Mouse (Mus musculus) forebrain, embryonic 12.5 days (tissue): ENCODE data around the gene Chka. TPM values are rescaled to one million over a fixed set of nuclear protein-coding genes. Genes with fewer than 3 reads are reported as not detected.

Source experiments
- ATAC-seq: fragments of 200-750 bp; cut with Nextera tagmentation; 2 replicates; pipeline ENCODE4 v1.8.0; 2017; ENCODE audit warnings: moderate TSS enrichment; ENCODE audit not compliant: low FRiP score
- H3K27ac ChIP-seq: fragments of 300-500 bp; sonication (generic); 2 replicates; pipeline ENCODE4 v1.5.1; 2016; ENCODE audit warnings: mild to moderate bottlenecking
- H3K27me3 ChIP-seq: fragments of 300-500 bp; sonication (generic); 2 replicates; pipeline ENCODE4 v1.6.1; 2016; ENCODE audit warnings: mild to moderate bottlenecking
- H3K36me3 ChIP-seq: fragments of 300-500 bp; sonication (generic); replicated peaks from 2 replicates; pipeline ENCODE4 v1.6.1; 2016; ENCODE audit warnings: mild to moderate bottlenecking
- H3K4me1 ChIP-seq: fragments of 300-500 bp; sonication (generic); 2 replicates; pipeline ENCODE4 v1.6.1; 2016
- H3K4me2 ChIP-seq: fragments of 300-500 bp; sonication (generic); 2 replicates; pipeline ENCODE4 v1.6.1; 2016; ENCODE audit warnings: mild to moderate bottlenecking, moderate library complexity
- H3K4me3 ChIP-seq: fragments of 300-500 bp; sonication (generic); replicated peaks from 2 replicates; pipeline ENCODE4 v1.5.1; 2016; ENCODE audit warnings: mild to moderate bottlenecking
- H3K9ac ChIP-seq: fragments of 300-500 bp; sonication (generic); 2 replicates; pipeline ENCODE4 v1.6.1; 2016; ENCODE audit warnings: mild to moderate bottlenecking
- H3K9me3 ChIP-seq: fragments of 300-500 bp; sonication (generic); 2 replicates; pipeline ENCODE4 v1.6.1; 2016
- WGBS: fragments of 180-500 bp; shearing (Covaris S2); methylation state at CpG from one replicate; pipeline ENCODE4 v1.1.7; 2016; 5-methylcytosine and 5-hydroxymethylcytosine counted together
- polyA plus RNA-seq: library from polyadenylated mRNA; unstranded; fragments of >200 nt; fragmentation: Nextera tagmentation; extraction: Ambion mirVana; gene quantifications from 2 replicates; pipeline ENCODE4 v1.2.1, GENCODE M21; 2016

Gene Chka
- polyA plus RNA-seq, result 63.5 and 69.6 TPM in 2 replicates

DNA sequence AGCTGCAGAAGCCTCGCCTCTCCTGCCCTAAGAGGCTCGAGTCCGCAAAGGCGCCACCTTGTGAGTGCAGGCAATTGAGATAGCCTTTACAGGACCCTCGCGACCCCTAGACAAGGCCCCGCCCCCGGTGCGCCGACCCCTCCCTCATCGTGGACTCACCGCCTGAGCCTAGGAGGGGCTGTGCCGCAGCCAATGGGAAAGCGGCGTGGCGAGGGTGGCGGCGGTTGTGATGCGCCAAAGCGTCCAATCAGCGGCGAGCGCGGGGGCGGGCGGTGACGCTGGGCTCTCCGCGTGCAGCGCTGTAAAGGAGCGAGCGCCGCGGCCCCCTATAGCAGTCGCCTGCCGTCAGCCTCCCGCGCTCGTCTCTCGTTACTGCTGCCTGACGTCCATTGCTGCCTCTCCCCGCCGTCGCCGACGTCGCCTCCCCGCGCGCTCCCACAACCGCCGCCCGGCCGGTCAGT is at the start of gene Chka:
Chka (plus strand) TSS at position 272 of the 461 bp plus-strand sequence.
- Histone ChIP-seq H3K27ac (peak within 1 kb of the TSS; percentile 98), H3K27me3 (no peaks in the 10 kb centered on the region), H3K36me3 (no peaks in the 10 kb centered on the region), H3K4me3 (peak within 1 kb of the TSS; percentile 92), H3K9me3 (no peaks in the 10 kb centered on the region), H3K4me2 (peak within 1 kb of the TSS; percentile 72), H3K9ac (peak within 1 kb of the TSS; percentile 91), H3K4me1 (peaks cover 31% of the 10 kb centered on the region)
- ATAC-seq, result peak; percentile 99
- under 1% methylated on average over 54 of the region's 54 CpGs for WGBS

DNA sequence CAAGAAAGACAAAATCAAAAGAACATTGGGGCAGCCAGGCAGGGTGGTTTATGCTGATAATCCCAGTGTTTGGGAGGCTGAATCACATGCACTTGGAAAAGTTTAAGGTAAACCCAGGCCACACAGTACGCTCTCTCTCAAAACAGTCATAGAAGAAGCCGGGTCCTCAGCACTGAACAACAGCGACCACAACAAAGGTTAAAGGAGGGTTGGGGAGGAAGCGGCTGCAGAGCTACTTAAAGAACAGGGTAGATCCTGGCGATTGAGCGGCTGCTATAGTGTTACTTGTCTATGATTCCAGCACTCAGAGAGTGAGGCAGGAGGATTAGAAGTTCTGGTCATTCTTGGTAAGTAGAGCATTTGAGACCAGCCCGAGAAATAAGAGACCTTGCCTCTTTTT is 46.0 kb upstream of the Chka start:
- 91% methylated on average over 7 of the region's 7 CpGs for WGBS
- no peak for ATAC-seq
- Histone ChIP-seq H3K27ac (no peak overlapping the region), H3K27me3 (no peaks in the 10 kb centered on the region), H3K9me3 (no peaks in the 10 kb centered on the region), H3K4me2 (no peak overlapping the region), H3K36me3 (peaks cover 94% of the 10 kb centered on the region), H3K4me1 (no peaks in the 10 kb centered on the region), H3K9ac (no peak overlapping the region), H3K4me3 (no peak overlapping the region)

DNA sequence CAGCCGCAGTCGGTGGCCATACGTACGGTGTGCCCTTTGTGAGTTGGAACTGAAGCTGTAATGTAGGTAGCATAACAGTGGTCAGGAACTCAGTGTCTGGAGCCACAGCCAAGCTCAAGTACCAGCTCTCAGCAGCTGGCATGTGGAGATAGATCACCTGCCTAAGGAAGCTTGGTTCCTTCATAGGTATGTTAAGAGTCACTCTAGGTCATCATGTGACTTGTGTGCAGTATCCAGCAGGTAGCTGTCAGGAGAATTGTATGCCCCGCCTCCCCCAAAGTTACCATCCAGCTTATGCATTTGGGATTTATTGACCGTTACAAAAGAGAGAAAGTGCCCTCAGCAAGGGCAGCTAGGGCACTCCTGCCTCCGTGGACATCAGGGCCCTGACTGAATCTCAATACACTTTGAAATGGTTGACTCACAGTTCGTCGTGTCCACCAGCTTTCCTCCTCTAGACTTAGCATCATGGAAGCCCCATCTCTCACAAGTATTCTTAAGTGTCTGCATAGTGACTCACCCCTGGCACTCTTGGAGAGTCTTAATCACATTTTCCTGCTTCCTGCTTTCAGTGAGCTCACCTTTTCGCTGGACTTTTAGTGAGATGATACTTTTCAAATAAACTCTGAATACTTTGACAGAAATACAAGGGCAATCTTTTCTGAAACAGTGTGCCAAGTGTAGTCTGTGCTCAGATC is 40.9 kb upstream of the Chka start:
- Histone ChIP-seq H3K27ac (no peak overlapping the region), H3K27me3 (no peaks in the 10 kb centered on the region), H3K4me1 (no peaks in the 10 kb centered on the region), H3K36me3 (peaks cover 92% of the 10 kb centered on the region), H3K9ac (no peak overlapping the region), H3K4me2 (no peak overlapping the region), H3K9me3 (no peaks in the 10 kb centered on the region), H3K4me3 (no peak overlapping the region)
- WGBS, result 94% methylated on average over 10 of the region's 10 CpGs
- ATAC-seq, result no peak

DNA sequence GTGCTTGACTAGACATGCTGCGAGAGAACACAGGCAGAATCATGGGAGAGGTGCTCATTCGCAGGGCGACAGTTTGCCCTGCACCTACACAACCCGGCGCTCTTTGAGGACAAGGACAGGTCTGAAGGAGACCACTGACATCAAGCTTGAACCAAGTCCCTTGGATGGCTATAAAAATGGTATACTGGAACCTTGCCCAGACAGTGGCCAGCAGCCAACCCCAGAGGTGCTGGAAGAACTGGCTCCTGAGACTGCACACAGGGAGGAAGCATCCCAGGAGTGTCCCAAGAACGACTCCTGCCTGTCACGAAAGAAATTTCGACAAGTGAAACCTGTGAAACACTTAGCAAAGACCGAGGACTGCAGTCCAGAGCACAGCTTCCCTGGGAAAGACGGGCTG is 37.1 kb upstream of the Chka start:
- Histone ChIP-seq H3K4me3 (no peak overlapping the region), H3K4me2 (no peak overlapping the region), H3K27ac (no peak overlapping the region), H3K9me3 (no peaks in the 10 kb centered on the region), H3K36me3 (peaks cover 64% of the 10 kb centered on the region), H3K27me3 (no peaks in the 10 kb centered on the region), H3K9ac (no peak overlapping the region), H3K4me1 (no peaks in the 10 kb centered on the region)
- ATAC-seq, result no peak
- 95% methylated on average over 10 of the region's 10 CpGs for WGBS

DNA sequence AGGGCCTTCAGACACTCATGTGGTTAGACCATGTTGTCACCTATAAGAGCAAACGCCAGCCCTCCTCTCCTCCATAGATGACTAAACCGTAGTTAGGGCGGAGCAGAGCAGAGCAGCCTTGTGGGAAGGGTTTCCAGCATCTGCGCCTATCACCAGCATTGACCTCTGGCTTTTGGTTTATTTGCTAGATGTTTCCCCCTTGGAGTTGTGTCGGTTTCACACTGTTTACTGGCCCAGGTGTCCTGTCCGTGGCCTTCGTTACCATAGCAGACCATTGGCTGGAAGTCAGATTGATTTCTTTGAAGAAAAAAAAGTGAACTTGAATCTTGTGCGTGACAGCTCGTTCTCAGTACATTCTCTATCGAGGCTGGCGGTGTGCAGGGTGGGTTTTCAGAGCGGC is 35.7 kb upstream of the Chka start:
- Histone ChIP-seq H3K4me2 (no peak overlapping the region), H3K27ac (no peak overlapping the region), H3K27me3 (no peaks in the 10 kb centered on the region), H3K36me3 (peaks cover 50% of the 10 kb centered on the region), H3K4me3 (no peak overlapping the region), H3K9ac (no peak overlapping the region), H3K4me1 (no peaks in the 10 kb centered on the region), H3K9me3 (no peaks in the 10 kb centered on the region)
- ATAC-seq, result no peak
- WGBS, result 90% methylated on average over 12 of the region's 12 CpGs

DNA sequence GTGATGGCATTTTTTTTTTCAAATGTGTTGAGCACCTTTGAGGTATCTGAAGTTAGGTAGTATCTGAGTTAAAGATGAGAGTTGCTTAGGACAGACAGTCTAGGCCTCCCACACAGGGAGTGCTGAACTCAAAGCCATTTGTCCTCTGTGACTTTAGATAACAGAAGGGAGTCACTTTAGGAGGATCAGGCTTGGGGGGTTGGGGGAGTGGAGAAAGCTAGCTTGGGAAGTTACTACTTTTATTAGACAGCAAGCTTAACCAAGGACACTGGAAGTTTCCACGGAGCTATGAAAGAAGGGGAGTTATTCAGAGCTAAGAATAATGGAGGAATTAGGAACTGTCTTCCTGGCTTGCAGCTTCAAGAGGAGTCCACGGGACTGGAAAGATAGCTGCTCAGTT is 32.5 kb upstream of the Chka start:
- Histone ChIP-seq H3K36me3 (peaks cover 25% of the 10 kb centered on the region), H3K4me2 (no peak overlapping the region), H3K27me3 (no peaks in the 10 kb centered on the region), H3K9me3 (no peaks in the 10 kb centered on the region), H3K4me1 (no peaks in the 10 kb centered on the region), H3K4me3 (no peak overlapping the region), H3K27ac (no peak overlapping the region), H3K9ac (no peak overlapping the region)
- 64% methylated on average over 2 of the region's 2 CpGs for WGBS
- no peak for ATAC-seq

DNA sequence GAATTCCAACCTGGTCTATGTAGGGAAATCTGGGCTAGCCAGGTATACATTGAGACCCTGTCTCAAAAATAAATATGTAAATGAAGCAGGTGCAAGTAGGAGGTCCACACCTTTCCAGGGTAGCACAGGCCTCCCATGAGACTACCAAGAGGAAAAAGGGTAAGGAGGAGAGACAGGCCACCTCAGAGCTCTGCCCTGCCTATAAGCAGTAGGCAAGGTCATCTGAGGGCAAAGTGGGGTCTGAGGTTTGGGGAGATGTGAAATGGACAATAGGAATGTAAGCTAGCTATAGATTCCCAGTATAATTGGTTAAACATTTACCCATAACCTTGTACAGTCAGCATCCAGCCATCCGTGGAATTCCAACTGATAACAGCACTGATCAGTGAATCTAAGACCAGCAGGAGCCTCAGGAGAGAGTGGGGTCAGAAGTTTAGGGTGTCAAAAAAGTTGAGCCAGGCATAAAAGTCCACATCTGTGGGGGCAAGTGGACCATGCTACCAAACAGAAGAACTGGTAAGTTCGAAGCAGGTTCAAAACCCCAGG is 31.6 kb upstream of the Chka start:
- Histone ChIP-seq H3K27ac (no peak overlapping the region), H3K4me3 (no peak overlapping the region), H3K27me3 (no peaks in the 10 kb centered on the region), H3K9ac (no peak overlapping the region), H3K36me3 (peaks cover 16% of the 10 kb centered on the region), H3K9me3 (no peaks in the 10 kb centered on the region), H3K4me2 (no peak overlapping the region), H3K4me1 (no peaks in the 10 kb centered on the region)
- no peak for ATAC-seq
- WGBS, result 87% methylated on average over 2 of the region's 2 CpGs

DNA sequence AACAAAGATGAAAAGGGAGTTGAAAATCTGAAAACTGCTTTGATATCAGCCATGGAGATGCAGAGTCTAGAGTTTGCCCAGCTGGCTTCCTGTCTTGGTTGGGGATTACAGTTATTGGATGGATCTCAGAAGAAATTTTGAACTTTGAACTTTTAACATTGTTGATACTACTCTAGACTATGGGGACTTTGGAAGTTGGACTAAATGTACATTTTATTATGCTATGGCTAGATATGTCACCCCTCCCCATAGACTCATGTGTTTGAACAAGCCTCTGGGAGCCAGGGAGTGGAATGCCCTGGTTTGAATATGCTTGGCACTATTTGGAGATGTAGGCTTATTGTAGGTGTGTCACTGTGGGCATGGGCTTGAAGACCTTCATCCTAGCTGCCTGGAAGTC is 26.5 kb upstream of the Chka start:
- H3K36me3 ChIP-seq, result no peaks in the 10 kb centered on the region
- no peak overlapping the region for H3K4me3 ChIP-seq
- H3K27me3 ChIP-seq, result no peaks in the 10 kb centered on the region
- no peak for ATAC-seq
- H3K27ac ChIP-seq, result no peak overlapping the region
- H3K9me3 ChIP-seq, result no peaks in the 10 kb centered on the region
- no peak overlapping the region for H3K4me2 ChIP-seq
- no peaks in the 10 kb centered on the region for H3K4me1 ChIP-seq
- no peak overlapping the region for H3K9ac ChIP-seq

DNA sequence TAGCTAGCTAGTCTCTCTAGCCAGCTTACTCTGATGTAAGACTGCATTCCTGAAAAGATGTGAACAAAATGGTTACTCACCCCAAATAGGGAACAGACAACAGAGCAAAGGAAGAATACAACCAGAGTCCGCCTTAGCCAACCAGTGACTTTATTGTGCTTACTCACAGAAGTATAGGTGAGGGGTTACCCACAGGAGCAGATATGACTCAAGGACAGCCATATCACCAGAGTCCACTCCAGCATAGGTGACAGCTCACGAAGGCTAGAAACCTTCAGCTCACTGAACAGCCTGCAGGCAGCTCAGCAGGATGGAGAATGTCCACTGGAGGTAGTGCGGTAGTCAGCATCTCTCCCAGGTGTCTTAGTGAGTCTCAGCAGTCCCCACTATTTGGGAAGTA is 21.7 kb upstream of the Chka start:
- no peaks in the 10 kb centered on the region for H3K9me3 ChIP-seq
- H3K27ac ChIP-seq, result no peak overlapping the region
- H3K4me3 ChIP-seq, result no peak overlapping the region
- no peak overlapping the region for H3K9ac ChIP-seq
- 92% methylated on average over 3 of the region's 3 CpGs for WGBS
- H3K27me3 ChIP-seq, result no peaks in the 10 kb centered on the region
- H3K4me2 ChIP-seq, result no peak overlapping the region
- H3K36me3 ChIP-seq, result no peaks in the 10 kb centered on the region
- ATAC-seq, result no peak
- no peaks in the 10 kb centered on the region for H3K4me1 ChIP-seq

DNA sequence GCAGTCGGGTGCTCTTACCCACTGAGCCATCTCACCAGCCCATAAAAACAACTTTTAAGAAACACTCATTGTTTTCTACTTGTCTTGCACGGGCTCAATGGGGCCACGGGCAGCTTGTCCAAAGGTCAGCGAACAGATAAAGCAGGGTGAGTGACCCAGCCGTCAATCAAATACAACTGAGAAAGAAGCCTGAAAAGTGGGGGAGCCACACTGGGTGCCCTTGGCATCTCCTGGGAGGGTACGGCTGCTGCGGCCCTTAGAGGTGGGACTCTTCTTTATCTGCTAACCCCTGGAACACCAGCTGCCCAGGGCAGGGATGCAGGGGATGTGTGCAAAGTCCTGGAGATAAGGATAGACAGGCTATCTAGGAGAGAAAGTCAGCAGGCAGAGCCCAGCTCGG is 19.9 kb upstream of the Chka start:
- 69% methylated on average over 8 of the region's 8 CpGs for WGBS
- Histone ChIP-seq H3K27ac (no peak overlapping the region), H3K27me3 (no peaks in the 10 kb centered on the region), H3K9ac (no peak overlapping the region), H3K36me3 (no peaks in the 10 kb centered on the region), H3K4me3 (no peak overlapping the region), H3K4me1 (no peaks in the 10 kb centered on the region), H3K4me2 (no peak overlapping the region), H3K9me3 (no peaks in the 10 kb centered on the region)
- no peak for ATAC-seq

DNA sequence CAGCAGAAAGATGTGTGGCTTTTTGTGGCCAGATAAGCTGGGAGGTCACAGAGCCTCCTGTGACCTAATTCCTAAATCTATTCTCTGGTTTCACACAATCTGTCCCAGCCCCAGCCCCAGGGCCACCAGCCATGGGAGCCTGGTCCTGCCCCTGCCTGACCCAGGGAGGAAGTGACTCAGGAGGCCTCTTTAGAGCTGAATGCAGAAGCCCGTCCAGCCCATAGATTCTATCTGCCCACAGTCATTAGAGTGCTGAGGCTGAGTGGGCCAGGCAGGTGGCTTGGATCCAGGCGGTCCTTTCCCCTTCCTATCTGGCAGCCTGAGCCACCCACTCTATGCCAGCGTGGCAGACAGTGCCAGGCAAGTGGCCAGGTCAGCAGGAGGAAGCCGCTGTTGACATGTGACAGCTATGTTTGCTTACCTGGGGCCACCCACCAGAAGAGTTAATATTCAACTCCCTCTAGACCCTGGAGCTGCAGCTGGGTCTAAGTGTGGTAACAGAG is 18.7 kb upstream of the Chka start:
- Histone ChIP-seq H3K4me3 (no peak overlapping the region), H3K4me1 (no peaks in the 10 kb centered on the region), H3K9ac (no peak overlapping the region), H3K27ac (no peak overlapping the region), H3K4me2 (no peak overlapping the region), H3K36me3 (no peaks in the 10 kb centered on the region), H3K27me3 (no peaks in the 10 kb centered on the region), H3K9me3 (no peaks in the 10 kb centered on the region)
- ATAC-seq, result no peak
- WGBS, result 78% methylated on average over 4 of the region's 4 CpGs

DNA sequence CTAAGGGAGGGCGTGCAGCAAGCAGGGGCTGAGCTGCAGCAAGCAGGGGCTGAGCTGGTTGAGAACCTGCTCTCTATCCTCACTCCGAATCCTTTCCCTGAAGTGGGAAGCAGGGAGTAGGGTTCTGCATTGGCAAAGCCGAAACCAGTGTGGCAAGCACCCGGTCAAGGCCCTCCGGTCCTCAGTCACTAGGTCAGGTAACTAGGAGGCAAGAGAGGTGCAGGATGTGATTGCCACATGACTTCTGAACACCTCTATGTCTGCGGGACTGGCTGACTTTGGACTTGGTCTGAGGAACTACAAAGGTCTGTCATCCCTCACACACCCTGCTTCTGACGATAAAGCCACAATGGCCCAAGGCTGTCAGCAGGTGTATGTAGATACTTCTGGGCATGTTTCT is 17.3 kb upstream of the Chka start:
- ATAC-seq, result no peak
- WGBS, result 89% methylated on average over 7 of the region's 7 CpGs
- no peak overlapping the region for H3K4me2 ChIP-seq
- H3K36me3 ChIP-seq, result no peaks in the 10 kb centered on the region
- H3K27ac ChIP-seq, result no peak overlapping the region
- H3K4me3 ChIP-seq, result no peak overlapping the region
- H3K9ac ChIP-seq, result no peak overlapping the region
- H3K4me1 ChIP-seq, result no peaks in the 10 kb centered on the region
- no peaks in the 10 kb centered on the region for H3K9me3 ChIP-seq
- no peaks in the 10 kb centered on the region for H3K27me3 ChIP-seq

DNA sequence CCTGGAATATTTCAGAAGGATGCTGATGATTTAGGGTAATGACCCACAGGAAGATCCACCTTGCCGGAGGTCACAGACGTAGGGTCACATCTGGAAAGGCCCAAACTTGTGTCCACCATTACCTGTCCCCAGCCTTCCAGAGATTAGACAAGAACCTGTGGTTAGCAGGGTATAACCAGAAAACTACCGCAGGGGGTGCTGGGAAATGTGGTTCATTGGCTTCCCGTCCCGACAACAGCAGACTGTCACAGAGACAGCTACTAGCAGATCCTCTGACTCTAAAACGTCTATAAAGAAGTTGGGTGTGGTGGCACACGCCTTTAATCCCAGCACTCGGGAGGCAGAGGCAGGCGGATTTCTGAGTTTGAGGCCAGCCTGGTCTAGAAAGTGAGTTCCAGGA is 14.8 kb upstream of the Chka start:
- no peak for ATAC-seq
- Histone ChIP-seq H3K27ac (no peak overlapping the region), H3K27me3 (no peaks in the 10 kb centered on the region), H3K4me1 (no peaks in the 10 kb centered on the region), H3K9me3 (no peaks in the 10 kb centered on the region), H3K36me3 (no peaks in the 10 kb centered on the region), H3K4me3 (no peak overlapping the region), H3K4me2 (no peak overlapping the region), H3K9ac (no peak overlapping the region)
- 90% methylated on average over 9 of the region's 9 CpGs for WGBS
